Mouse (Mus musculus) left cerebral cortex, postnatal 36 days (tissue): ENCODE results near the gene Ap3d1. TPM values are rescaled to one million over a fixed set of nuclear protein-coding genes. Genes with fewer than 3 reads are reported as not detected.

Experiments used
- DNase-seq, 2 experiments: peaks; one replicate each; pipeline ENCODE4 v3.0.0; 2021 to 2022; ENCODE audit warnings: low spot score in 2 of 2, mixed read lengths in 1 of 2
- intact Hi-C: fragments of 180-260 bp; cut with DNase I; formaldehyde crosslinking; loops from one replicate; pipeline ENCODE4 v1.15.1; 2025
- total RNA-seq, 2 experiments: library from RNA; stranded (reverse); gene quantifications; 2 replicates each; pipeline ENCODE4 v1.2.3; 2021

Ap3d1 gene
- total RNA-seq, 2 experiments from 2014 or later, result 133 to 160 TPM

DNA sequence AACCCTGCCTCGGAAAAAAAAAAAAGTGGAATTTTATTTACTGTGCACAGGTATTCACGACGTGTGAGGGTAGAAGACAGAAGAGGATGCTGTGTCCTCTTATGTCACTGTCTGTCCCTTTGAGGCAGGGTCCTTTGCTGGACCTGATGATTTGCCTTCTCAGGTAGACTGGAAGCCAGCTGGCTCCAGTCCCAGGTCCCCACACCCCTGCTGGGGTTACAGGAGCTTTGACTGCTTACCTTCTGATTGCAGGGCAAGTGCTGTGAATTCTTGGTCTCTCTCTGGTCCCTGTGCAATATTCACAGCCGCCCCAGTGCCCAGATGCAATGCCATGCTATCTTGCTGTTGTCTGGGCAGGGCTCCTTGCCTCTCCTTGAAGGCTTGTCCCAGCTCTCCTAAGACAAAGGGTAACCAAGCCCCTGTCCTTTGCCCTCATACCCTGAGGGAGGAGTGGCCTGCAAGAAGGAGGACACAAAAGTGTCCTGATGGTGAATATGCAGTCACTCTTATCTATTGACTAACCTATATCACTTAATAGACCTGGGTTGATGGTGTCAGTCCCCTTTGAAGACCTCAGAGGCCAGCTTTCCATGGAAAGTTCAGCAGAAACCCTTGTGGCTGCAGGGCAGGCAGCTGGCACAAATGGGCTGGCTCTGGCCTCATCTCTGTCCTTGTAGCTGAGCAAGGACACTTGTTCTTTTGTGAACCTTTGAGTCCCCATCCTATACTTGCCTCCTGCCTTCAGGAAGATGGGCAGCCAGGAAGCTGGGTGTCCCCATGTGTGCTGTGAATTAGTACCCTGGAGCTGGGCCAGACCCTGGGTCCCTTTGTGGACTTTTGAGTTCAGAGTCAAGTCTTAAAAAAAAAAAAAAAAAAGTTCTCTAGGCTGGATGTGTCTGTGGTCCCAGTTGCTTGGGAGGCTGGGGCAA is 18.8 kb upstream of the Ap3d1 start:
- intact Hi-C loops, result no loop called here
- no peak for DNase-seq

DNA sequence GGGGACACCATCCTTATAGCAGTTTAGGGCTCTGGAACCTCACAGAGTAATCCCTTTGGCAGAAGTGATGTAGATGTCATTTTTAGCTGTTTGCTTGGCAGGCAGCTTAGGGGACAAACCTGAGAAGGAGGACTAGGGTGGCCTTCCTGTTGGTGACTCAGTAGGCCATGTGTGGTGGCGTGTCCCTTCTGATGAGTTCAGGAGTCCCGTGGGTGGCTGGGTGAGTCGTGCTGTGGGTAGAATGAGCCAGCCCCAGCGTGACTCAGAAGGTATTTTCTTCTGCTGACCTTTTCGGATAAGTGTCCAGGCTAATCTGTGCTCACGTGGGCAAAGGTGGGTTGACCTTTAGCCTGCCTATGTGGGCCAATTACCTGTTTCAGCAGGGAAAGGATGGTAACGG is 16.6 kb upstream of the Ap3d1 start:
- peak in 1 of 2 experiments; percentile 15 for DNase-seq
- intact Hi-C loops, result loop anchor here (5.0 to 10.0 kb wide), 2 partner anchors 49 to 236 kb away; partner anchors contain the start of gene Amh

DNA sequence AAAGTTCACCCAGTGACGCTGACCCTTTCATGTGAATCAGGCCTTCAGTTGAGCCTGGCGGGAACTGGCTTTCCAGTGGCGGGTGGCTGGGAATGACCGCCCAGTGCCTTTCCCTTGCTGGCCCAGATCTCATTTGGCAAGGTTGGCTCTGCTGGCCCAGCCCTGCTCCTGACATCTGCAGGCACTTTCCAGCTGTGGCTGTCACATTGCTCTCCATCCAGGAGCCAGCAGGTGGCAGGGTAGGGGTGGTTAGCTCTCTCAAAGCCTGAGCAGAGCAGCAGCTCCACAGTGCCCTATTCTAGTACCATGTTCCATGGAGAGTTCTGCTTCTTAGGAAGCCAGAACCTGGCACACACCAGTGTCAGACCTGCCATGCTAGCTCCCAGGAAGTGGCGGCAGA is 15.7 kb upstream of the Ap3d1 start:
- DNase-seq, result peak; percentile 55 to 56
- intact Hi-C loops, result loop anchor here (5.0 to 10.0 kb wide), 2 partner anchors 50 to 237 kb away; partner anchors contain the start of gene Amh

DNA sequence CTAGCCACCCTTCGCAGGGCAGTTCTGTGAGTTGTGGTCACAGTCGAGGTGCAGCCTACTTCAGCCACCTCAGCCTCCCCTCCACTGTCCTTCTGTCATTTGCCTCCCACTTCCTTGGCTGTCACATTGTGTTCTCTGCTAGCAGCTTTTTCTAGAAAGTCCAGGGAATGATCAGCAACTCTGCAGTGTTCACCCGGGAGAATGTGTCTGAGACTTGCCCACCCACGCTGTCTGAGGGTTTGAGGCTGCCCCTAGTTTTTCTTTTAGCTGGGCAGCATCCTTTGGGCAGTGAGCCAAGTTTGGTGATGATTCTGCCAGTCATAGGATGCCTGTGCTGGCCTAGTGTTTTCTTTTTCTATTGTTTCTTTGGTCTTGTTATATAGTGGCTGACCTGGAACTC is 14.9 kb upstream of the Ap3d1 start:
- intact Hi-C loops, result loop anchor here (5.0 to 10.0 kb wide), 2 partner anchors 50 to 238 kb away; partner anchors contain the start of gene Amh
- DNase-seq, result peak; percentile 54 to 59

DNA sequence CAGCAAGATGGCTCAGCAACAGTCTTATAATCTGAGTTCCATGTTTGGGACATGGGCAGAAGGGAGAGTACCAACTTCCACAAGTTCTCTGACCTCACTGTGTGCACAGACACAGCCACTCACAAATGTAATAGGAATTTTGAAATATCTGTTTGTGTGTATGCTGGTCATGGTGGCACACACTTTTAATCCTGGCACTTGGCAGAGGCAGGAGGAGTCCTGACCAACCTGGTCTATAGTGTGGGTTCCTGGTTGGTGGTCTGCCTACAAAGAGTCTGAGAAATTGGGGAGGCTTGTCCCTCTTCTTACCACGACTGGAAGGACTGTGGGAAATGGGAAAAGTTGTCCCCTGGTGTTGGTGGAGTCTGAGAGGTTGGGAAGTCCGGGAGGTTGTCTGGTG is 14.4 kb upstream of the Ap3d1 start:
- DNase-seq, result no peak
- intact Hi-C loops, result loop anchor here (5.0 to 10.0 kb wide), 2 partner anchors 51 to 238 kb away; partner anchors contain the start of gene Amh

DNA sequence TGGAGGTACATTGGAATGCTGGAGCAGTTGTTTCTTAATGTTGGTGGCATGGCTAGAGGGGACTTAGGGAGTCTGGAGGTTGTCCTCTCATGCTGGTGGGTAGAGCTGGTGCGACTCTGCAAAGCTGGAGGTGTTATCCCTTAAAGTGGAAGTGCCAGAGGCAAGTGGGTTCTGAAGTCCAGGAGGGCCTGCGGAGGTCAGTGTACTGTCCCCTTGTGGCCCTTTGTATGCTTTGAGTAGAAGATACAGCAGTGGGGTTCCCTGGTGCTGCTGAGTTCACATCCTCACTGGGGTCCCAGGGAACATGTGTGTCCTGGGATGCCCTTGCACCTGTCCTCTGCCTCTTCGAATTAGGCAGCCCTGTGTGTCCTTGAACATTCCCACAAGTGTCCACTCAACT is 14.0 kb upstream of the Ap3d1 start:
- no peak for DNase-seq
- intact Hi-C loops, result loop anchor here (5.0 to 10.0 kb wide), 2 partner anchors 51 to 239 kb away; partner anchors contain the start of gene Amh

DNA sequence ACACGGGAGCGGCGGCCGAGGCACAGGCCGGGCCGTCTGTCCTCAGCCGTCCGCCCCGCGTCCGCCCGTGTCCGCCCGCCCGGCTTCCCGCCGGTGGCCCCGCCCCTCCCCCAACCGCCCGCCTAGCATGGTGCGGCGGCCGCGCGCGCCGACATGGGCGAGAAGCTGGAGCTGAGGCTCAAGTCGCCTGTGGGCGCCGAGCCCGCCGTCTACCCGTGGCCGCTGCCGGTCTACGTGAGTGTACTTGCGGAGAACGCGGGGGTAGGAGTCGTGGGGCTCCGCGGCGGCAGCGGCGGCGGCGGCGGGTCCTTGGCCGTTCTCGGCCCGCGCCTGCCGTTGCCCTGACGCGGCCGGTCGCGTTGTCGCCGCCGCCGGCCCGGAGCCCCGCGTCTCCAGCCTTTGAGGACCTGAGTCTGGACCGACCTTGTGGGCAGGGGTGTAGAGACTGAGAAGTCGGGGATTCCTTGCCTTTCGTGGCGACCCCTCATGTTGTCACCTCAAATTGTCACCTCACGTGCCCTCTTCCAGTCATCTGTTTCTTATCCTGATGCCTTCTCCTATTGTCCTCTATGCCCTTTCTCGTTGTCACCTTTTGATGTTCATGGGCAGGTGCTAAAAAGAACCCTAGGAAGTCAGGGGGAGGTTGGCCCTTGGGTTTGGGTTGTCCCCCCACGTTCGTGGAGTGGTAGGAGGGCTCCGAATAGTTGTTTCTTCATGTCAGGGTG is 13.4 kb upstream of the Ap3d1 start:
- no peak for DNase-seq
- intact Hi-C loops, result loop anchor here (2.0 to 10.0 kb wide), 3 partner anchors 19 to 239 kb away; partner anchors contain the start of gene Amh

DNA sequence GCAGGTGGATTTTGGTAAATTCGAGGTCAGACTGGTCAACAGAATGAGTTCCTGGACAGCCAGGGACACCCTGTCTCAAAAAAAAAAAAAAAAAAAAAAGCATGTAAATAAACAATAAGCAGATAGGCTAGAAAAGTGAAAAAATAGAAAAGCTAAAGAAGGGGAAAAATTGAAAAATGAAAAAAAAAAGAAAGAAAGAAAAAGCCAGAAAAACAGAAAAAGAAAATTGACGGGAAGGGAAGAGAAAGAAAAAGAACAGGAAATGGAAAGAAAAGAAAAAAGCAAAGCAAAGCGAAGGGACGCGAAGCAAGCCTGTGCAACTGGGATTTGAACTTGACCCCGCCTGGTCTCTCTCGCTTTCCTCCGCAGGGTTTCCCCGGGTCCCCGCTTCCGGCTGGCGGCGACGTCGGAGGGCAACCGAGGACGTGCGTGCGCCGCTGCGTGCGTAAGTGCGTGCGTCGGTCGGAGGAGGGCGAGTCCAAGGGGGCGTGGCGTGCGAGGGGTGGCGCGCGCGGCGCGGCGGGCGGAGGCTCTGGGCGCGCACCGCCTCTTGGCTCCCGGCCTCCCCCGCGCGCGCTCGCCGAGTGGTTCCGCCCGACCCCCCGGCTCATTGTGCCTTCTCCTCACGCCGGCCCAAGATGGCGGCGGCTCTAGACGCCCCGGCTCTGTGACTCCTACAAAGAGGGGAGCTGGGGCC is 12.7 kb upstream of the Ap3d1 start, which contains the start of gene Dot1l:
Gene Dot1l (plus strand): TSS at position 613 of the 697 bp plus-strand sequence.
- intact Hi-C loops, result loop anchor here (2.0 to 10.0 kb wide), 3 partner anchors 20 to 240 kb away; partner anchors contain the start of gene Amh
- peak; percentile 98 to 99 for DNase-seq

DNA sequence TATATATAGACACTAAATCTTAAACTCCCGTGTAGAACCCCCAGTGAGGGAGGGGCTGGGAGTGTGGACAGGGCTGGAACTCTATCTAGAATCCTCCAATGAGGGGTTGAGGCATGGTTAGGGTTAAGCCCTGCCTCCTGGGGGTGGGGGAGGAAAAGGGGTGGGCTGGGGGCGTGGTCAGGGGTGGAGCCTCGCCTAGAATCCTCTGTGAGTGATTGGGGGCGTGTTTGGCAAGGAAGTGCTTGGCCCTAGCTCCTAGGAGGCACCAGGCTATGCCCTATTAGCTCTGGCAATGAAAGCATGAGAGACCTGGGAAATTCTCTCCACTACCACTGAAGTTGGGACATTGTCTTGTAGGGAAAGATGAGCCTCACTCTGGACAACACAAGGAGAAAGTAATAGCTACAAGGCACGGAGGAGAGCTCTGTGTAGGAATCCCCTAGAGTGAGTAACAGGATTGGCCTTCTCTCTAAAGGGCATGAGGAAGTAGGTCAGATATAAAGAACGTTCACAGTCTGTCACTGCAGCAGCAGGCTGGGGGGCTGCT is 10.1 kb upstream of the Ap3d1 start:
- no peak for DNase-seq

DNA sequence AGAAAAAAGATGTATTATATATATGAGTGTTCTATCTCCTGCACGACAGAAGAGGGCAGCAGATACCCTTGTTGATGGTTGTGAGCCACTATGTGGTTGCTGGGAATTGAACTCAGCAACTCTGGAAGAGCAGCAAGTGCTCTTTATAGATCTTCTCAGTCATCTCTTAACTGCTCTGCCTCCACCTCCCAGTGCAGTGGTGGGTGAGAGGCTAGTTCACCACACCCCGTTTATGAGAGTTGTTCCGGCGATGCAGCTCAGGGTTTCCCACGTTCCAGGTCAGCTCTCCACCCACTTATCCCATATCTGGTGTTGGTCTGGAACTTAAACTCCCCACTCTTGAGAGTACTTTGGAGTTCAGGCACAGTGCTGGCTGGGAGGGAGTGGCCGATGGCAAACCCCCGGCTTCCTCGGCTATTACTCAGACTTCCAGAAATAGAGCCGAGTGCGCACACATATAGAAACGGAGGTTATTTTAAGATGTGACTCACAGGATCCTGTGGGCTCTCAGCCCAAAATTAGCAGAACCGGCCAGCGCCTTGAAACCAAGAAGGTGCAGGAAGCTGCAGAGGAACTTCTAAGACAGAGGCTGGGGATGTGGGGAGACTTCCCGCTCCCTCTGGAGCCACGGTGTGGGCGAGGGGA is 9.2 kb upstream of the Ap3d1 start:
- intact Hi-C loops, result loop anchor here (10.0 kb wide), 1 partner anchor 243 kb away; no protein-coding TSS in a partner anchor
- DNase-seq, result peak; percentile 76 to 77

More for the DNA sequence above, 10.1 kb upstream of the Ap3d1 start:
- intact Hi-C loops, result loop anchor here (10.0 kb wide), 1 partner anchor 243 kb away; no protein-coding TSS in a partner anchor

DNA sequence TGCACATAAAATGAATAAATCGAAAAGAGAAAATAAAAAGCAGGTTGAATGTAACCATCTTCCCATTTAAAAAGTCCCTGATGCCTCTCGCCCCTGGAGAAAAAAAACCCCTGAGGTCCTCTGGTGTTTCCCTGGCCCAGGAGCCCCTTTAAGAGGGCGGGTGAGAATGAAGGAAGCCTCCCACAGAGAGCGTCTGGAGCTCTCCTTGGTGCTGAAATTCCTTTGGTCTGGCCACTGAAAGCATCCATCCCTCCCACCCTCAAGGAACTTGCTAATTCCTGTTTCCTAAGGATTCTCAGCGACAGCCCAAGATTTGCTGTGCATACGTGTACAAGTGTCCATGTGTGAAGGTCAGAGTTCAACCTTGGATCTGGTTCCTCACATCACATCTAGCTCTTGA is 6.5 kb upstream of the Ap3d1 start:
- intact Hi-C loops, result loop anchor here (5.0 kb wide), 1 partner anchor 34 kb away; no protein-coding TSS in a partner anchor

DNA sequence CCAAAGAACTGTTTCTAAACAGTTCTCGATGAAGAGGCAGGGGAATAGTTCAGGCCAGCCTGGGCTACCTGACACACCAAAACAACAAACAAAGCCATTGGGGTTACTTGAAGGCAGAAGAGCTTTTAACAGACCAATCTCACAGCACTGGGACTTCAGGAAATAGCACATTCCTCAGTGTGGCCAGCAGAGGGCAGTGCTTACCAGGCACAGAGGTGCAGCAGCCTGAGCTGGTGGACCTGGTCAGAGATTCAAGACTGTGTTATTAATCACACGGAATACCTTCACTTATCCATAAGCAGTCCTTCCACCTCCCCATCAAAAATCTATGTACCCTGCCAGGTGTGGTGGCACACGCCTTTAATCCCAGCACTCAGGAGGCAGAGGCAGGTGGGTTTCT is 5.3 kb upstream of the Ap3d1 start:
- intact Hi-C loops, result loop anchor here (2.0 to 5.0 kb wide), 2 partner anchors 35 to 133 kb away; no protein-coding TSS in a partner anchor
- DNase-seq, result peak; percentile 72 to 74

More for the DNA sequence above, 6.5 kb upstream of the Ap3d1 start:
- DNase-seq, result no peak

DNA sequence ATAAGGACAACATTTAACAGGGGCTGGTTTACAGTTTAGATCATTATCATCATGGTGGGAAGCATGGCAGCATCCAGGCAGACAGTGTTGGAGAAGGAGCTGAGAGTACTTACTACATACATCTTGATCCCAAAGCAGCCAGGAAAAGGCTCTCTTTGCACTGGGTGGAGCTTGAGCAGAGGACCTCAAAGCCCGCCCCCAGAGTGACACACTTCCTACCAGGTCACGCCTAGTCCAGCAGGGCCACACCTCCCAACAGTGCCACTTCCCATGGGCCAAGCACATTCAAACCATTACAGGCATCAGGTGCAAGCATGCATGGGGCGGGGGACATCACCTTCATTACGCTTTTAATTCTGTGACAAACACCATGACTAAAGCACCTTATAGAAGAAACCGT is 2.2 kb upstream of the Ap3d1 start:
- intact Hi-C loops, result no loop called here
- no peak for DNase-seq

DNA sequence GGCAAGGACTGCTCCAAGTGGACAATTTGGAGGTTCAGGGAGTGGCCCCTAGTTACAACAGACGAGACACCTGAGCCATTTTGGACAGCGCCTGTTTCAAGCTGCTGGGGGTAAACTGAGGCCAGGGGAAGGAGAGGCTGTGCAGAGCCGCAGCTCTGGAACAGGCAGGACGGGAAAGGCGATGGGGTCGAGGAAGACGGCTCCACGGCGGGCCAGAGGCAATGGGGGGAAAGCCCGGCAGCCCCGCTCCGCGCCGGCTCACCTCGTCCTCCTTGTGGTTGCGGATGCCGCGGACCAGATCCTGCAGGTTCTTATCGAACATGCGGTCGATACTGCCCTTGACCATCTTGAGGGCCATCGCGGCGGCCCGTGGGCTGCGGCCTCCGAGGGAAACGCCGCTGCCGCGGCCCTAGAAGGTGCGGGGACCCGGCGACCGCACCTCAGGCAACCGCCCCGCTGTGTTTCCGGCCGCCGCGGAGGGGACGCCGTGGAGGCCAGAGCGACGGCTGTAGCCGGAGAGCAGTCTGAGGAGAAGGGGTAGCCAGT is 357 bp downstream of the Ap3d1 start:
- peak; percentile 32 to 44 for DNase-seq
- intact Hi-C loops, result no loop called here

DNA sequence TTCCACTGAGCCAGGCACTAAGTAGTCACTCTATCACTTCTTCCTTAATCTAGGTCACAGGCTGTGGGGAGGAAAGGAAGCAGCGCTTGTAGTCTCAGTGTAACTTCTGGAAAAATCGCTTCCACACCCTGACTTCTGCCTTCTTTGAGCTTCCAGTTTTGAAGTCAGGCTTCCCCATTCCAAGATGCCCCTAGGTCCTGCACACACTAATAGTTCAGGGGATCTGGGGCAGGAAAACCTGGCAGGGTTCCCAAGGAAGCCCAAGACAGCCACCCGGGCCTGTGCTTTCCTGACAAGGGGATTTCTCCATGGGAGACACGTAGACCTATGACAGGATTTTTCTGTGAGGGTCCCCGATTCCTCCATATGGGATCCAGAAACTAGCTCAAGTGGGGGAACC is 918 bp downstream of the Ap3d1 start:
- DNase-seq, result no peak
- intact Hi-C loops, result no loop called here

DNA sequence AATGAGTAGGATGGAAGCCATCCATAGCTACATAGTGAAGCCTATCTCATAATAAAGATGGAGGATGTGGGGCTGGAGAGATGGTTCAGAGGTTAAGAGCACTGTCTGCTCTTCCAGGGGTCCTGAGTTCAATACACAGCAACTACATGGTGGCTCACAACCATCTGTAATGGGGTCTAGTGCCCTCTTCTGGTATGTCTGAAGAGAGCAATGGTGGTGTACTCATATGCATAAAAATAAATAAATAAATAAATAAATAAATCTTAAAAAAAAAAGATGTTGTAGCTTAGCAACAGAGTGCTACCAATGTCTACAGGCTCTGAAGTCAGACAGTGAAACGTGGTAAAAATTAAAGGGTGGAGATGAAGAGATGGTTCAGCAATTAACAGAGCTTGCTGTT is 3.4 kb downstream of the Ap3d1 start:
- DNase-seq, result no peak
- intact Hi-C loops, result no loop called here

DNA sequence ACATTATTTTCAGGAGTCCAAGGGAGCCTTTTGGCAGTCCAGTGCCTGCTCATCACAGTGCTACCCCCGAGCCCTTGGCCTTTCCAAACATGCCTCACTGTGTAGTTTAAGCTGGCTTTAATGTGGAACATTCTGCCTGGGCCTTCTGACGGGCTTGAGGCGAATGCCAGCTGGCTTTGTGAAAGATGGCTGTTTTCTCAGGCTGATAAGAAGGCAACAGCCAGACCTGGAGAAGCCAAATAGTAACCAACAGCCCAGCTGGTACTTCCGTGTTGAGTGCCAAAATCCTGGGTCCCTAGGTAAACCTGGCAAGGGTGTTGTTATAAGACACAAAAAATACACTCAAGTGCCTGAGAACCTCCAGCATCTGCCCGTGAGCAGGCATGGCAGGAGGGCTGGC is 5.3 kb downstream of the Ap3d1 start:
- no peak for DNase-seq
- intact Hi-C loops, result no loop called here

DNA sequence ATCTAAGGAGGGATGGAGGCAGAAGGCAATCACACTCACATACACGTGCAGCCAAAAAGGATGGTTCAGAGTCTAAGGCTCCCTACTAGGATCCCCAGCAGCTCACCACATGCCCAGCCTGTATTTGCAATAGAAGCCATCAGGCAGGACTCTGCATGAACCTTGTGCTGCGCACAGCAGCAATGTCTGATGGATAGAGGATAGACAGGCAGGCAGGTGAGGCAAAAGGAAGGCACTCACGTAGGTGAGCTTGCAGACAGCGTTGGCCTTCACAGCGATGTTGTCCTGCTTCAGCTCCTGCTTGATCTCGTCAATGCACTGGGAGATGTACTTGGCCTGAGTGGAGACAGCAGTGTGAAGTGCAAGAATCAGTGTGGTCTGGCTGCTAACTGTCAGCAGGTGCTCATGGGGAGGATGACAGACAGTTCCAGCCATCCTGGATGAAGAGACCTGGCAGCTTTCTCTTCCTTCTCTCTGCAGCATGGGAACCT is 9.4 kb downstream of the Ap3d1 start:
- DNase-seq, result no peak
- intact Hi-C loops, result no loop called here
